Mouse (Mus musculus) hindbrain, embryonic 16.5 days (tissue): ENCODE results near the gene Gm44805. TPM values are rescaled to one million over a fixed set of nuclear protein-coding genes. Genes with fewer than 3 reads are reported as not detected.

Experiments used
- ATAC-seq: fragments of 200-750 bp; cut with Nextera tagmentation; 2 replicates; pipeline ENCODE4 v1.8.0; 2017; ENCODE audit warnings: moderate TSS enrichment, moderate library complexity
- H3K27ac ChIP-seq: fragments of 300-500 bp; sonication (generic); 2 replicates; pipeline ENCODE4 v1.5.1; 2014; ENCODE audit warnings: low read depth, mild to moderate bottlenecking, control low read depth, low read length, moderate library complexity
- H3K27me3 ChIP-seq: fragments of 300-500 bp; sonication (generic); replicated peaks from 2 replicates; pipeline ENCODE4 v1.6.1; 2014; ENCODE audit warnings: low read length; ENCODE audit not compliant: control insufficient read depth, insufficient read depth
- H3K36me3 ChIP-seq: fragments of 300-500 bp; sonication (generic); 2 replicates; pipeline ENCODE4 v1.6.1; 2014; ENCODE audit warnings: mild to moderate bottlenecking, low read length, moderate library complexity, mixed read lengths; ENCODE audit not compliant: control insufficient read depth, insufficient read depth
- H3K4me1 ChIP-seq: fragments of 300-500 bp; sonication (generic); 2 replicates; pipeline ENCODE4 v1.6.1; 2014; ENCODE audit warnings: low read depth, low read length; ENCODE audit not compliant: control insufficient read depth, insufficient read depth
- H3K4me2 ChIP-seq: fragments of 300-500 bp; sonication (generic); 2 replicates; pipeline ENCODE4 v1.6.1; 2014; ENCODE audit warnings: mild to moderate bottlenecking, low read length, control low read depth, moderate library complexity
- H3K4me3 ChIP-seq: fragments of 300-500 bp; sonication (generic); 2 replicates; pipeline ENCODE4 v1.5.1; 2014; ENCODE audit warnings: mild to moderate bottlenecking, low read length, control low read depth, moderate library complexity
- H3K9ac ChIP-seq: fragments of 300-500 bp; sonication (generic); 2 replicates; pipeline ENCODE4 v1.6.1; 2014; ENCODE audit warnings: low read depth, mild to moderate bottlenecking, control low read depth, low read length, moderate library complexity
- H3K9me3 ChIP-seq: fragments of 300-500 bp; sonication (generic); 2 replicates; pipeline ENCODE4 v1.6.1; 2014; ENCODE audit warnings: mild to moderate bottlenecking, low read length, moderate library complexity; ENCODE audit not compliant: control insufficient read depth
- WGBS: fragments of 180-500 bp; shearing (Covaris S2); extraction: QIAGEN DNeasy Blood & Tissue Kit; methylation state at CpG from one replicate; pipeline ENCODE4 v1.1.7; 2014; 5-methylcytosine and 5-hydroxymethylcytosine counted together
- polyA plus RNA-seq: library from polyadenylated mRNA; unstranded; fragments of >200 nt; fragmentation: Nextera tagmentation; extraction: Ambion mirVana; gene quantifications from 2 replicates; pipeline ENCODE4 v1.2.1, GENCODE M21; 2015

The Gm44805 gene
- polyA plus RNA-seq, 1 experiment from 2014 or later = not detected

GRCm38 (mm10) chr7:19686521-19686920 is 5.3 kb upstream of the Gm44805 start:
- ATAC-seq = no peak
- Histone ChIP-seq H3K4me3 (no peak overlapping the region), H3K4me1 (no peaks in the 10 kb centered on the region), H3K9ac (no peak overlapping the region), H3K27me3 (no peaks in the 10 kb centered on the region), H3K4me2 (no peak overlapping the region), H3K27ac (no peak overlapping the region), H3K9me3 (no peaks in the 10 kb centered on the region), H3K36me3 (no peaks in the 10 kb centered on the region)
- 85% methylated on average over 6 of the region's 6 CpGs for WGBS

- H3K4me1 ChIP-seq = no peaks in the 10 kb centered on the region
- H3K9ac ChIP-seq = no peak overlapping the region
- WGBS = 63% methylated on average over 4 of the region's 4 CpGs
- H3K27me3 ChIP-seq = no peaks in the 10 kb centered on the region
- no peak for ATAC-seq
- H3K4me3 ChIP-seq = no peak overlapping the region
- H3K27ac ChIP-seq = no peak overlapping the region
- H3K4me2 ChIP-seq = no peak overlapping the region
- no peaks in the 10 kb centered on the region for H3K36me3 ChIP-seq
- no peaks in the 10 kb centered on the region for H3K9me3 ChIP-seq
These were observed 4.2 kb upstream of the Gm44805 start for GRCm38 (mm10) chr7:19685374-19685773.

GRCm38 (mm10) chr7:19683771-19684201 is 2.6 kb upstream of the Gm44805 start:
- WGBS = 92% methylated on average over 6 of the region's 6 CpGs
- Histone ChIP-seq H3K36me3 (no peaks in the 10 kb centered on the region), H3K9me3 (no peaks in the 10 kb centered on the region), H3K27me3 (no peaks in the 10 kb centered on the region), H3K4me3 (no peak overlapping the region), H3K4me1 (no peaks in the 10 kb centered on the region), H3K27ac (no peak overlapping the region), H3K9ac (no peak overlapping the region), H3K4me2 (no peak overlapping the region)
- ATAC-seq = no peak

- Histone ChIP-seq H3K4me1 (no peaks in the 10 kb centered on the region), H3K9me3 (no peaks in the 10 kb centered on the region), H3K36me3 (no peaks in the 10 kb centered on the region), H3K27ac (no peak overlapping the region), H3K4me2 (no peak overlapping the region), H3K4me3 (no peak overlapping the region), H3K27me3 (no peaks in the 10 kb centered on the region), H3K9ac (no peak overlapping the region)
- ATAC-seq = no peak
- WGBS = 78% methylated on average over 3 of the region's 3 CpGs
These were observed 1.8 kb upstream of the Gm44805 start for GRCm38 (mm10) chr7:19682979-19683378.

- WGBS = 87% methylated on average over 2 of the region's 2 CpGs
- Histone ChIP-seq H3K36me3 (no peaks in the 10 kb centered on the region), H3K9ac (no peak overlapping the region), H3K4me2 (no peak overlapping the region), H3K4me1 (no peaks in the 10 kb centered on the region), H3K4me3 (no peak overlapping the region), H3K27me3 (no peaks in the 10 kb centered on the region), H3K9me3 (no peaks in the 10 kb centered on the region), H3K27ac (no peak overlapping the region)
- no peak for ATAC-seq
These were observed 521 bp downstream of the Gm44805 start for GRCm38 (mm10) chr7:19680702-19681101.

- no peak overlapping the region for H3K27ac ChIP-seq
- WGBS = 84% methylated on average over 3 of the region's 3 CpGs
- no peaks in the 10 kb centered on the region for H3K9me3 ChIP-seq
These were observed 2.3 kb downstream of the Gm44805 start for GRCm38 (mm10) chr7:19678901-19679300.

GRCm38 (mm10) chr7:19677872-19678271 is 3.4 kb downstream of the Gm44805 start, which contains the start of gene Apoc2:
TSS of gene Apoc2 (minus strand) at chr7:19677941.
- ATAC-seq = no peak

More at GRCm38 (mm10) chr7:19678901-19679300, 2.3 kb downstream of the Gm44805 start:
- H3K4me2 ChIP-seq = no peak overlapping the region
- no peak overlapping the region for H3K9ac ChIP-seq
- H3K27me3 ChIP-seq = no peaks in the 10 kb centered on the region
- H3K36me3 ChIP-seq = no peaks in the 10 kb centered on the region
- no peak for ATAC-seq
- H3K4me1 ChIP-seq = no peaks in the 10 kb centered on the region
- H3K4me3 ChIP-seq = no peak overlapping the region

GRCm38 (mm10) chr7:19676662-19677061 is 4.6 kb downstream of the Gm44805 start:
- H3K9ac ChIP-seq = no peak overlapping the region
- H3K4me3 ChIP-seq = no peak overlapping the region
- no peaks in the 10 kb centered on the region for H3K9me3 ChIP-seq
- H3K27me3 ChIP-seq = no peaks in the 10 kb centered on the region
- no peak overlapping the region for H3K4me2 ChIP-seq
- no peak overlapping the region for H3K27ac ChIP-seq
- H3K36me3 ChIP-seq = no peaks in the 10 kb centered on the region
- H3K4me1 ChIP-seq = no peaks in the 10 kb centered on the region
- no peak for ATAC-seq
- WGBS = 50% methylated on average over 1 of the region's 1 CpGs

More at GRCm38 (mm10) chr7:19677872-19678271, 3.4 kb downstream of the Gm44805 start, which contains the start of gene Apoc2:
- H3K4me3 ChIP-seq = no peak within 1 kb of the TSS
- H3K27ac ChIP-seq = no peak within 1 kb of the TSS
- H3K27me3 ChIP-seq = no peaks in the 10 kb centered on the region
- H3K36me3 ChIP-seq = no peaks in the 10 kb centered on the region
- H3K4me2 ChIP-seq = no peak within 1 kb of the TSS
- H3K9ac ChIP-seq = no peak within 1 kb of the TSS
- 79% methylated on average over 8 of the region's 8 CpGs for WGBS
- H3K4me1 ChIP-seq = no peaks in the 10 kb centered on the region
- no peaks in the 10 kb centered on the region for H3K9me3 ChIP-seq

- H3K9ac ChIP-seq = no peak overlapping the region
- H3K9me3 ChIP-seq = no peaks in the 10 kb centered on the region
- ATAC-seq = no peak
- WGBS = 82% methylated on average over 10 of the region's 10 CpGs
- H3K4me3 ChIP-seq = no peak overlapping the region
- no peaks in the 10 kb centered on the region for H3K4me1 ChIP-seq
- no peaks in the 10 kb centered on the region for H3K27me3 ChIP-seq
- H3K27ac ChIP-seq = no peak overlapping the region
- H3K36me3 ChIP-seq = no peaks in the 10 kb centered on the region
- H3K4me2 ChIP-seq = no peak overlapping the region
These were observed 5.4 kb downstream of the Gm44805 start for GRCm38 (mm10) chr7:19675824-19676223.
